Mouse (Mus musculus) layer of hippocampus, adult 2 months (tissue): ENCODE results near the gene Dlx2. TPM values are rescaled to one million over a fixed set of nuclear protein-coding genes. Genes with fewer than 3 reads are reported as not detected.

Experiments used
- DNase-seq, 2 experiments: peaks; one replicate each; pipeline ENCODE4 v3.0.0; 2022; ENCODE audit warnings: low spot score in 2 of 2
- H3K27ac ChIP-seq: fragments of 200-600 bp; 2 replicates; pipeline ENCODE4 v1.8.1; 2022
- H3K4me3 ChIP-seq: fragments of 200-600 bp; 2 replicates; pipeline ENCODE4 v1.8.1; 2022; ENCODE audit warnings: mild to moderate bottlenecking
- CTCF ChIP-seq: fragments of 200-600 bp; conservative IDR thresholded peaks from 2 replicates; pipeline ENCODE4 v1.8.1; 2022; ENCODE audit warnings: antibody characterized with exemption, mild to moderate bottlenecking, moderate library complexity
- total RNA-seq, 2 experiments: library from RNA; stranded (reverse); gene quantifications; 2 replicates each; pipeline ENCODE4 v1.2.3; 2021

Gene Dlx2
- total RNA-seq, 2 experiments from 2014 or later, result 4.5 to 4.8 TPM

GRCm38 (mm10) chr2:71522871-71523270 lies 23.7 kb downstream of the Dlx2 start:
- Histone ChIP-seq H3K27ac (no peak overlapping the region), H3K4me3 (no peak overlapping the region)
- TF ChIP-seq CTCF, result no peak
- DNase-seq, result no peak

- Histone ChIP-seq H3K27ac (no peak overlapping the region), H3K4me3 (no peak overlapping the region)
- no peak for DNase-seq
- no peak for TF ChIP-seq CTCF
Measured at GRCm38 (mm10) chr2:71517466-71518099, 29.0 kb downstream of the Dlx2 start.

GRCm38 (mm10) chr2:71516995-71517394 lies 29.6 kb downstream of the Dlx2 start:
- H3K4me3 ChIP-seq, result no peak overlapping the region
- H3K27ac ChIP-seq, result no peak overlapping the region
- no peak for TF ChIP-seq CTCF
- DNase-seq, result no peak

GRCm38 (mm10) chr2:71512326-71512725 lies 34.2 kb downstream of the Dlx2 start:
- TF ChIP-seq CTCF, result no peak
- no peak for DNase-seq
- H3K4me3 ChIP-seq, result no peak overlapping the region
- no peak overlapping the region for H3K27ac ChIP-seq

- no peak for DNase-seq
- no peak overlapping the region for H3K4me3 ChIP-seq
- H3K27ac ChIP-seq, result no peak overlapping the region
- TF ChIP-seq CTCF, result no peak
Measured at GRCm38 (mm10) chr2:71511209-71511608, 35.3 kb downstream of the Dlx2 start.

GRCm38 (mm10) chr2:71504852-71505251 lies 41.7 kb downstream of the Dlx2 start:
- TF ChIP-seq CTCF, result no peak
- DNase-seq, result no peak
- H3K4me3 ChIP-seq, result no peak overlapping the region
- H3K27ac ChIP-seq, result no peak overlapping the region

- DNase-seq, result no peak
- no peak overlapping the region for H3K27ac ChIP-seq
Measured at GRCm38 (mm10) chr2:71499276-71500230, 47.0 kb downstream of the Dlx2 start.

GRCm38 (mm10) chr2:71497175-71497574 lies 49.4 kb downstream of the Dlx2 start:
- DNase-seq, result no peak
- TF ChIP-seq CTCF, result no peak
- Histone ChIP-seq H3K27ac (no peak overlapping the region), H3K4me3 (no peak overlapping the region)

More at GRCm38 (mm10) chr2:71499276-71500230, 47.0 kb downstream of the Dlx2 start:
- no peak overlapping the region for H3K4me3 ChIP-seq
- TF ChIP-seq CTCF, result no peak

GRCm38 (mm10) chr2:71494971-71495370 lies 51.6 kb downstream of the Dlx2 start:
- TF ChIP-seq CTCF, result no peak
- H3K4me3 ChIP-seq, result no peak overlapping the region
- H3K27ac ChIP-seq, result no peak overlapping the region
- no peak for DNase-seq

- no peak for TF ChIP-seq CTCF
- Histone ChIP-seq H3K27ac (no peak overlapping the region), H3K4me3 (no peak overlapping the region)
- DNase-seq, result no peak
Measured at GRCm38 (mm10) chr2:71494503-71494902, 52.1 kb downstream of the Dlx2 start.

Other genes starting within 250 kb of the Dlx2 start
- gene Slc25a12, start 179.0 kb downstream of the Dlx2 start, total RNA-seq, result 100 to 1,000 TPM; 155 TPM
- 10 to 100 TPM; 15.4 to 16.5 TPM for gene Hat1, start 157.8 kb downstream of the Dlx2 start, total RNA-seq
- 10 to 100 TPM; 24.0 to 25.7 TPM for gene Metap1d, start 93.5 kb downstream of the Dlx2 start, total RNA-seq
- 10 to 100 TPM; 15.4 to 17.5 TPM for gene Dlx1, start 18.6 kb downstream of the Dlx2 start, total RNA-seq
- gene Itga6, start 198.9 kb upstream of the Dlx2 start, total RNA-seq, result 10 to 100 TPM; 21.1 to 25.8 TPM